Mouse (Mus musculus): ENCODE measurements around the gene Myo1b.
"Not testable (repeated sequence)": the region's sequence is repeated elsewhere in the genome, so short reads cannot be mapped to it uniquely, and the experiment has no call there.

The Myo1b gene

GRCm38 (mm10) chr1:51895961-51896360 lies 19.9 kb downstream of the Myo1b start:
- DNase-seq (ENCODE audit: low read depth, low spot score), result no peak

- no peak for DNase-seq (ENCODE audit: low read depth, low spot score)
These were observed 21.1 kb downstream of the Myo1b start for GRCm38 (mm10) chr1:51894721-51895120.

GRCm38 (mm10) chr1:51893521-51894355 lies 22.1 kb downstream of the Myo1b start:
- no peak for DNase-seq (ENCODE audit: low read depth, low spot score)

GRCm38 (mm10) chr1:51892005-51892404 lies 23.9 kb downstream of the Myo1b start:
- no peak for DNase-seq (ENCODE audit: low read depth, low spot score)

- no peak for DNase-seq (ENCODE audit: low read depth, low spot score)
These were observed 27.6 kb downstream of the Myo1b start for GRCm38 (mm10) chr1:51888046-51888813.

- no peak for DNase-seq (ENCODE audit: low read depth, low spot score)
These were observed 30.4 kb downstream of the Myo1b start for GRCm38 (mm10) chr1:51885356-51885983.

GRCm38 (mm10) chr1:51883211-51883610 lies 32.7 kb downstream of the Myo1b start:
- DNase-seq (ENCODE audit: low read depth, low spot score), result no peak

- DNase-seq (ENCODE audit: low read depth, low spot score), result no peak
These were observed 33.1 kb downstream of the Myo1b start for GRCm38 (mm10) chr1:51882752-51883151.

- no peak for DNase-seq (ENCODE audit: low read depth, low spot score)
These were observed 35.7 kb downstream of the Myo1b start for GRCm38 (mm10) chr1:51879927-51880814.

- no peak for DNase-seq (ENCODE audit: low read depth, low spot score)
These were observed 36.5 kb downstream of the Myo1b start for GRCm38 (mm10) chr1:51879333-51879770.

GRCm38 (mm10) chr1:51875462-51876225 lies 40.2 kb downstream of the Myo1b start:
- DNase-seq (ENCODE audit: low read depth, low spot score), result no peak

GRCm38 (mm10) chr1:51872493-51873261 lies 43.2 kb downstream of the Myo1b start:
- DNase-seq (ENCODE audit: low read depth, low spot score), result no peak

- not testable (repeated sequence) for DNase-seq (ENCODE audit: low read depth, low spot score)
These were observed 44.6 kb downstream of the Myo1b start for GRCm38 (mm10) chr1:51871234-51871633.

GRCm38 (mm10) chr1:51862828-51863421 lies 52.9 kb downstream of the Myo1b start:
- no peak for DNase-seq (ENCODE audit: low read depth, low spot score)

GRCm38 (mm10) chr1:51860837-51861236 lies 55.0 kb downstream of the Myo1b start:
- DNase-seq (ENCODE audit: low read depth, low spot score), result no peak

GRCm38 (mm10) chr1:51856946-51857345 lies 58.9 kb downstream of the Myo1b start:
- DNase-seq (ENCODE audit: low read depth, low spot score), result no peak

- no peak for DNase-seq (ENCODE audit: low read depth, low spot score)
These were observed 59.5 kb downstream of the Myo1b start for GRCm38 (mm10) chr1:51856245-51856915.

GRCm38 (mm10) chr1:51855541-51856244 lies 60.2 kb downstream of the Myo1b start:
- DNase-seq (ENCODE audit: low read depth, low spot score), result no peak

Measured in 3T3-L1 (cell line).